Mouse (Mus musculus) urinary bladder, postnatal 14 days (tissue): ENCODE data around the gene Tm9sf1.

Source experiments
- DNase-seq: peaks from one replicate; pipeline ENCODE4 v3.0.0; 2021; ENCODE audit warnings: low spot score

Tm9sf1 gene

DNA sequence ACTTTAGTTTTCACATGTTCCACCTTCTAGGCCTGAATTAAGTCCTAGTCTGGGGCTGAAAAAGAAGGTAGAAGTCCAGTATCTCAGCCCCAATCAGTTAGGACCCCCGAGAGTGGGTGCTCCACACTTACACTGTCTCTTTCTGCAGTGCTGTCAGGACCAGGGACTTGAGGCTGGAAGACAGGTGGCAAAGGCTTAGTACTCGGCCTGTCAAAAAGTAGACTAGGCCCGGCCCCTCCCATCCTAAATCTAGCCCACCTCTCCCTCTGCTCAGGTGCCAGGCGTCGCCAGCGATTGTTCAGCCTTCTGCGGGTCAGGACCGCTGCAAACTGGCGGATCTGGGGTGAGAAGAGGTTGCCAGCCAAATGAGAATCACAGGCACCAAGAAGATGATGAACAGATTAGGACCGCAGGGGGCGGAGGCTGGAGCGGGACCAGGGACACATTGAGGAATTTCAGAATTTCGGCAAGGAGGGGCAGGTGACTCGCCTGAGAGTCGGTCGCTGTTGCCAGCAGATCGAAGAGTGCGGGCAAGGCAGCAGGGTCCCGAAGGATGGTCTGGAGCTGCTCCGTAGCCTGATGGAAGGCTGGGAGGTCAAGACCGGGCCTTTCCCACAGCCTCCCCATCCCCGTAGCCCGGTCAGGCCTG lies 8.6 kb downstream of the Tm9sf1 start:
- DNase-seq: peak; percentile 51

DNA sequence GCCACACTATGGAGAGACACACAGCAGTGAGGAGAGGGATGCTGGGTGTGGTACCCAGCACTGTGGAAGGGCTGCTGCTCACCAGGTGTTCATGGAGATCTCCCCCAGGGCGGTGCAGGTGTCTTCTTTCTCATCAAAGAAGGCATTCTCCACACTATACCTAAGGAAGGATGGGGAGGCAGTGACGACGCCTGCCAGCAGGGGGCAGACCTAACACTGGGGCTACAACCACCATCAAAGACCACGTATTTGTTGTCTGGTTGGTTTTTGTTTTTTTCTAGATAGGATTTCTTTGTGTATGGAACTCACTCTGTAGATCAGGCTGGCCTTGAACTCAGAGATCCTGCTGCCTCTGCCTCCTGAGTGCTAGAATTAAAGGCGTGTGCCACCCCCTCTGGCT lies 14.3 kb downstream of the Tm9sf1 start:
- peak; percentile 50 for DNase-seq

DNA sequence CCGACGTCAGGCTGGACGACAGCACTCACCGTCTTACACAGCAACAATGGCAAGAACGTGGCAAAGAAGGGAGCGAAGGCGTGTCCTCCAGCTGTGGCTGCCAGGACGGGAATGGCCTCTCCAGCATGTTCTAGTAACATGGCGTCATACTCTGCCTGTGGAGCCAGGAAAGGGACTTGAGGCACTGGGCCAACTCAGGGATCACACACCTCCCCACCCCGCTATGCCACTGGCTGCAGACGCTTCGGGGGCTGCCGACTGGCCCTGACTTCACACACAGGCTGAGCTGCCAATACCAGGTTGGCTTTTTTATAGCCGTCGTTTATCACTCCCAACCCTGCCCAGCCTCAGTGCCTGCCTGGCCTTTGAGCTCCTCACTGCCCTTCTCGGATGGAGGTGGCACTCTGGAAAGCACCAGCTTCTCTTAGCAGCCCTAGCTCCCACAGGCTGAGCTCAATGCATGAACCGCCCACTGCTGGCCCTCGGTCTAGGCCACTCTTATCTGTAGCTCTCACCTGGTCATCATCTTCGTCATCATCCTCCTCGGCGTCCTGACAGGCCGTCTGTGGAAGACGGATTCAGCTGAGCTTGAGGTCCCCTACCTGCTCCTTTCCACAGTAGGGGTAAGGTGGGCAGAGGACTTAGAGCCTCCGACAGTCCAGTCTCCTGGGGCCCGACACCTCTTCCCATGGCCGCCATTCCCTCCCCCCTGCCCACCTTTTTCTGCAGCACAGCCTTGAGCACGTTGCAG lies 15.4 kb downstream of the Tm9sf1 start:
- DNase-seq: no peak

DNA sequence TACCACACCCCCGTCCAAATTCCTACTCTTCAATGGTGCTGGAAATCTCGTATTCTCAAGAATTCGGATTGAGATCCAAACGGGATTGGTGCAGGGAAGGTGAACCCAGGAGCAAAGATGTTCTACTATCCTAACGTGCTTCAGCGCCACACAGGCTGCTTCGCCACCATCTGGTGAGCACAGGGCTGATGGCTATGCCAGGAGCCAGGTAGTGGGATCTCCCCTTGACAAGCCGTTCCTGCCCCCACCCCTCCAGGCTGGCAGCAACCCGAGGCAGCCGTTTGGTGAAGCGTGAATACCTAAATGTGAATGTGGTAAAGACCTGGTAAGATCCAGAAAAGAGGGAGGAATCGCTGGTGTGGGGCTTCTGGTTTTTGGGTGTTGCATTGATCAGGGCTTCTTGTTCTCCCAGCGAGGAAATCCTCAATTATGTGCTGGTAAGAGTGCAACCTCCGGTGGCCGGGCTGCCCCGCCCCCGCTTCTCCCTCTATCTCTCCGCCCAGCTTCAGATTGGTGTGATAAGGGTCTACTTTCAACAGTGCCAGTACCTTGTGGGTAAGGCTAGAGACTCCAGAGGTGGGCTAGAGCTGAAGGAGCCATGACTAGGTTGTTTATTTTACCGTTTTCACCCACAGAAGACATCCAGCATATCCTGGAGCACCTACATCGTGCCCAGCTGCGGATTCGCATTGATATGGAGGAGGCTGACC lies 25.0 kb downstream of the Tm9sf1 start:
- no peak for DNase-seq

DNA sequence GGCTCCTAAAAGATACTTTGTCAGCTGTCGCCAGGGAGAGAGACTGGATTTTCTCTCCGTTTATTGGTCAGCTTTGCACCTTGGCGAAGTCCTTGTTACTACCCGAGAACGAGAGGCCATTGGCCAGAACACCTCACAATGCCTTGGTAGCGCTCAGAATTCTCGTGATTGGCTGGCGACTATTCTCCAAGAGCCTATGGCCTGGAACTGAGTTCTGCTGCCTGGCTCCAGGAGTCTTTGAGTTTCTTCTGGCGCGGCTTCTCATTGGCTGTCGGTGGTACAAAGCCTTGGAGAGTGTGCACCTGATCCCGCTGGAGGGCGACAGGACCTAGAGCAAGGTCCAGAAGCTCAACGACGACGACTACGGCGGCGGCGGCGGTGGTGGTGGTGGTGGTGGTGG lies 25.8 kb downstream of the Tm9sf1 start, which contains the start of gene Rec8:
TSS of gene Rec8 (plus strand) at position 216 of the 400 bp plus-strand sequence.
- no peak for DNase-seq

DNA sequence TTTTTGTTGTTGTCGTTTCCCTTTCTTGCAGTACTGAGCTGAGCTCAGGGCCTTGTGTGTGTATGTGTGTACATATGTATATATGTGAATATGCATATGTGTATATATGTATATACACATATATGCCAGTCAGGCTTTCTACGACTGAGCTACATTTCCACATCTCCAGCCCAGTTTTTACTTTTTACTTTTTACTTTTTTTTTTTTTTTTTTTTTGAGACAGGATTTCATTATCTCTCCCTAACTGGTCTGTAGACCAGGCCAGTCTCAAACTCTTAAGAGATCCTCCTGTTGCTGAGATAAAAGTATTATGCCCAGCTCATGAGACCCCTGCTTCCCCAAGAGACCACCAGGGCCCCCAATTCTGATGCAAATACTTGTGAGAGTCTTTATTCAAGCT lies 26.8 kb downstream of the Tm9sf1 start:
- no peak for DNase-seq

DNA sequence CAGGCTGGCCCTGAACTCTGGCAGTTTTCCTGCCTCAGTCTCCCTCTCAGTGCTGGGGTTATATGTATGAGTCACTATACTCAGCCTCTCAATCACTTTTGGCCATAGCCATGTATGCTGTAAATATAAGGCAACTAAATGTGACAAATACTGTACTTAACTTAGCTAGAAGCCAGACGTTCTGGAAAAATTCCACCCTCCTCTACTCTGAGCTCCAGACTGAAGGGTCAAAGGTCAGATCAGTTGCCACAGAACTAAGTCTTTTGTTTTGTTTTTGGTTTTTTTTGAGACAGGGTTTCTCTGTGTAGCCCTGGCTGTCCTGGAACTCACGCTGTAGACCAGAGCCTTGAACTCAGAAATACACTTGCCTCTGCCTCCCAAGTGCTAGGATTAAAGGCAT lies 27.7 kb downstream of the Tm9sf1 start:
- DNase-seq: no peak

DNA sequence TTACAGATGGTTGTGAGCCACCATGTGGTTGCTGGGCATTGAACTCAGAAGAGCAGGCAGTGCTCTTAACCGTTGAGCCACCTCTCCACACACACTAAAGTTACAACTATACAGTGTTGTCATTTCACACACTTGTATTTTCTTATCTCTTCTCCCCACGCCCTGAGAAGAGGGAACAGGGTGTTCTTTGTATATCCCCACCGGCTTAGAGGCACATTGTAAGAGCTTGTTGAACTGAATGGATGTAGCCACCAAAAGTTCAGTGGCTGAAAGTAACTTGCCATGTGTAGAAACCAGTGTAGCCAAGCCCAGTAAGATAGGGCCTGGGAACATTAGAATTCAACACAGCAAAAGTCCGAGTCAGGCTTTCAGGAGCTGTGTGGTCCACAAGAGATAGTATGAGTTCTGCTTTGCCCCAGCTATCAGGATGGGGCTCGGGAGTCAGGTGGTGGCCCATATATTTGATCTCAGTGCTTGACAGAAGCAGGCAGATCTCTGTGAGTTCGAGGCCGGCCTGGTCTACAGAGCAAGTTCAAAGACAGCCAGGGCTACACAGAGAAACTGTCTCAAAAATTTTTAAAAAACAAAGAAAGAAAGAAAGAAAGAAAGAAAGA lies 28.9 kb downstream of the Tm9sf1 start:
- no peak for DNase-seq

DNA sequence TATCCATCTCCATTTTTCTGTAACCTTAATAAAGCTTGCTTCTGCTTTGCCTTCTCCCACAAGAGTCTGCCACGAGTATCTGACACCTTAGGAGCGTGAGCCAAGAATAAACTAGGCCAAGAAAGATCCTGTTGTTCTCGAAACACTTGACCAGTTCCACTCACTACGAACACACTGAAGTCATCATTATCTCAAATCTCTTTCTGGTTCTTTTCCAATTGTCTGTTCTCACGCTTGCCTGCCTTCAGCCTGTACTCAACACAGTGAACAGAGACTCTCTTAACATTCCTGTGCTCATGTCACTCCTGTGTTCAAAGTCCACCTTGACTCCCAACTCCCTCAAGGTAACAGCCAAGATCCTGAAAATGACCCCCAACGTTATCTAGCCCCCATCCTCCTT lies 30.3 kb downstream of the Tm9sf1 start:
- DNase-seq: no peak

DNA sequence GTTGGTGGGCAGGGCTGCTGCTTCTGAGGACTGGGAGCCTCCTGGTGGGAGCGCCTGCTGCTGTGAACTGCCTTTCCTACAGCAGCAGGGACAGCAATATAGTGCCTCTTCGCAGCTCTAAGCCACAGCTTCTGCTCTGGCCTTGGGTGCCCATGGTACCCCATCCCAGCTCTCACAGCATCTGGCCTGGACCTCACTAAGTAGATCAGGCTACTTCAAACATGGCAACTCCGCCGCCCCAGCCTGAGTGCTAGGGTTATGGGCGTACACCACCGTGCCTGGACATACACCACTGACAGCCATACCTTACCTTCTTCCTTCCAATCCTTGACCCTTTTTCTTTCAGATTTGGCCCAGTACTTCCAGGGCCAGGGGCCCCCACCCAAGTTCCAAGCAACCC lies 35.3 kb downstream of the Tm9sf1 start:
- DNase-seq: no peak

DNA sequence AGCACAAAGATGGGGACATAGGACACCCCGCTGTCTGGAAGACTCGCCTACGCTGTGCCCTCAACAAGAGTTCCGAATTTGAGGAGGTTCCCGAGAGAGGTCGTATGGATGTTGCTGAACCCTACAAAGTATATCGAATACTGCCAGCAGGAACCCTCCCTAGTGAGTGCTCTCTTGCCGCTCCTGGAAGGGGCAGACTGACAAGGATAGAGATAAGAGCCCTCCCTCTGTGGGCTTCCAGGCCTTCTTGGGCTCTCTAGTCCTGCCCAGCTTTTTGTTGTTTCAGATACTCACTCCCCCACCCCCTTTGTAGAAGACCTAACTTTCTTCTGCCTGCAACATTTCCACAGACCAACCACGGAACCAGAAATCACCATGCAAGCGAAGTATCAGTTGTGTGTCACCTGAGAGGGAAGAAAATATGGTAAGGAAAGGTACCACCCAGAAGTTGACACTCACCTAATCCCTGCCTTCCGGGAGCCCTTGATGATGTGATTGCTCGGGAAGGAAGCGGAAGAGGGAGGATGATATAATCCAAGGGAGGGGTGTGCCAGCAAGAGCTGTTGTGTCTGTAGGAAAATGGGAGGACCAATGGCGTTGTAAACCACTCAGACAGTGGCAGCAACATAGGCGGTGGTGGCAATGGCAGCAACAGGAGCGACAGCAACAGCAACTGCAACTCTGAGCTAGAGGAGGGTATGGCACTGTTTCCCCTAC lies 37.7 kb downstream of the Tm9sf1 start:
- DNase-seq: no peak

DNA sequence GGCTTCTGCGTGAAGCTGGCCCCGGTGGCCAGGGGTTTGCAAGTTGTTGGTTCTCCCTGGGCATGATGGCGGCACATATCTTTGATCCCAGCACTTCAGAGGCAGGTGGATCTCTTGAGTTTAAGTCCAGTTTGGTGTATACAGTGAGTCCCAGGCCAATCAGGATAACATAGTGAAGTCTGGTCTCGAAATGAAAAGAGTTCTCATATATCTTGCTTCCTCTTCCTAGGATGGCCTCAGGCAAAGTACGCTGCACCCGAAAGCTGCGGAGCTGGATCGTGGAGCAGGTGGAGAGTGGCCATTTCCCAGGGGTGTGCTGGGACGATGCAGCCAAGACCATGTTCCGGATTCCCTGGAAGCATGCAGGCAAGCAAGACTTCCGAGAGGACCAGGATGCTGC lies 38.8 kb downstream of the Tm9sf1 start:
- DNase-seq: no peak

DNA sequence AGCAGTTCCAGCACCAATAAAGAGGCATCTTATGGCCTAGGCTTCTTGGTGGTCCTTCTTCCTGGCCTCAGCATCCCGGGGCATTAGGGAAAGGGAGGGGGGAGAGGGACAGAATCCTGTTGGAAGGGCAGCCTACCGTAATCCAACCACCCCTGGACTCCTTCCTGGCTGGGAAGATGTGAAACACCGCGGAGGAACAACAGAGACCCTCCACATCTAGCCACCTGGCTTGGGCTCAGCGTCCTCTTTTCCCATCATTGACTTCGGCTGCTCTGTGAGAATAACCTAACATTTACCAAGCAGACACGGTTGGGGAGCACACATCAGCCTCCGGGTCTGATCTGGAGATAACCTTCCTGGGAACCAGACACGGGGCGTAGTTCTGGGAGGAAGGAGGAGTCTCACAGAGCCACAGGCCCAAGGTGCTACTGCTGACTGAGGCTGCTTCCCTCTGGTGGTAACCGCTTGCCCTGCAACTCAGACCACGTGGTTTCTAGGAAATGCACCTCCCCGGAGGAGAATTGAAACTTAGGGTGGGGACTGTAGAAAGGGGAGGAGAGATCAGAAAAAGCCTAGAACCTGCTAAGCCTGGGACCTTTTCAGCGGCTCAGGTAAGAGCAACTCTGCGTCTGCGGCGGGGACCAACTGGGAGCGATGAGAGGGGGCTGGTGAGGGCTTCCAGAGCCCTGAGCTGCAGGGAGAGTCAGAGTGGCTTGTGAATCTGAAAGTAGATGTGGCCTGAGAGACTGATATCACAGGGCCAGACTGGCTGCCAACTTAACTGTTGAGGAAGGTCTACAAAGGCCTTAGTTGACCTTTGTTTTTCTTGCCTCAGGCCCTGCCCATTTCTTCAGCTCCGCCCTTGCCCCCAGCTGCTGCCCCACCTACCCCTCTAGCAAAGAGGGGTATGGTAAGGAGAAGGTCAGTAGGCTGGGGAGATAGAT lies 39.7 kb downstream of the Tm9sf1 start:
- peak; percentile 94 for DNase-seq

DNA sequence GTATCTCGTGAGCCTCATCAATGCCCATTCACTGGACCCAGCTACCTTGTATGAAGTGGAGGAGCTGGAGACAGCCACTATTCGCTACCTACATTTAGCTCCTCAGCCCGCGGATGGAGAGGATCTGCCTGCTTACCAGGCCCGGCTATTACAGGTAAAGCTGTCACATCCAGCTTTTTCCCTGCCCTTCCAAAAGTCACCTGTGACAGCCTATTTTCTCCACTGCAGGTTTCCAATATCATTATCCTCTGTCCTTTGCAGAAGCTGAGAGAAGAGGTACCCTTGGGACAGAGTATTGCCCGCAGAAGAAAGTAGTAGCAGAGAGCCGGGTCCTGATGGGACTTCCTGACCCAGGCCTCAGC lies 40.4 kb downstream of the Tm9sf1 start, which contains the start of gene Irf9:
TSS of gene Irf9 (plus strand) at position 301 of the 362 bp plus-strand sequence.
- DNase-seq: no peak

DNA sequence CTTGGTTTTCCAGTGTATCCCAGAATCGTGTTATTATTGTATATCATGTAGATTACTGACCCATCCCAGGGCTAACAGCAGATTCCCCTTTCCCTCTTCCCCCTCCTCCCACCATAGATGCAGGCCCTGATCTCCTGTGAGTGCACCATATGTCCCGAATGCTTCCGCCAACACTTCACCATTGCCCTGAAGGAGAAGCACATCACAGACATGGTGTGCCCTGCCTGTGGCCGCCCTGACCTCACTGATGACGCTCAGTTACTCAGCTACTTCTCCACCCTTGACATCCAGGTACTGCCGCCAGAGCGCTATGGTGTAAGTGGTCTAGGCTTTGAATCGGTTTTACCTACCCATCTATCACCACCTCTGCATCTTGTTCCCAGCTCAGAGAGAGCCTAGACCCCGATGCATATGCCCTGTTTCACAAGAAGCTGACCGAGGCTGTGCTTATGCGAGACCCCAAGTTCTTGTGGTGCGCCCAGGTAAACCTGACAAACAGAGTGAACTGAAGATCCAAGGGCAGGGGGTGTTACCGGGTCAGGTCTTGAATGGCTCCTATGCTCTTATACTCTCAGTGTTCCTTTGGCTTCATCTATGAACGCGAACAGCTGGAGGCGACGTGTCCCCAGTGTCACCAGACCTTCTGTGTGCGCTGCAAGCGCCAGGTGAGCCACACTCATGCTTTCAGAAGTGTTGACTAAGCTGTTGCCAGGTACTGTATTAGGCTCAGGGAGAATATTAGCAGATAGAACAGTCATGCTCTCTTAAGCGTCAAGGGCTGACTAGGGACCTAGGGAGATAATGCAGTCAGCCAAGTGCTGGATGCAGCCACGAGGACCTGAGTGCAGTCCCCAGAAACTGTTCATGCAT lies 44.9 kb downstream of the Tm9sf1 start:
- no peak for DNase-seq

DNA sequence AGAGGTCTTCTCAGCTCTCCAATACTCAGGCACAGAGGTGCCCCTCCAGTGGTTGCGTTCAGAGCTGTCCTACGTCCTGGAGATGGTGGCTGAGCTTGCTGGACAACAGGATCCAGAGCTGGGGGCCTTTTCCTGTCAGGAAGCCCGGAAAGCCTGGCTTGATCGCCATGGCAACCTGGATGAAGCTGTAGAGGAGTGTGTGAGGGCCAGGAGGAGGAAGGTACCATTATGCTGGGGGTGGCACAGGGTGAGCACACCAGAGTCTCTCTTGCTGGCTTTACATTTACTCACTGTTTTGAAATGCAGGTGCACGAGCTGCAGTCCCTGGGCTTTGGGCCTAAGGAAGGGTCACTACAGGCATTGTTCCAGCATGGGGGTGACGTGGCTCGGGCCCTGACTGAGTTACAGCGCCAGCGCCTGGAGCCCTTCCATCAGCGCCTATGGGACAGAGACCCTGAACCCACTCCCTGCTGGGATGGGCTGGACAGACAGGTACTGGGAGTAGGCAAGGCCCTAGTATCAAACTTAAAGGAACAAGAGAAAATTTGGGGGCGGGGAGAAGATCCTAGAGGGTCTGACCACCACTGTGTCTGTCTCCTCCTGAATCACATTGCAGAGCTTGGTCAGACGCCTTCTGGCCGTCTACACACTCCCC lies 47.4 kb downstream of the Tm9sf1 start:
- DNase-seq: no peak

DNA sequence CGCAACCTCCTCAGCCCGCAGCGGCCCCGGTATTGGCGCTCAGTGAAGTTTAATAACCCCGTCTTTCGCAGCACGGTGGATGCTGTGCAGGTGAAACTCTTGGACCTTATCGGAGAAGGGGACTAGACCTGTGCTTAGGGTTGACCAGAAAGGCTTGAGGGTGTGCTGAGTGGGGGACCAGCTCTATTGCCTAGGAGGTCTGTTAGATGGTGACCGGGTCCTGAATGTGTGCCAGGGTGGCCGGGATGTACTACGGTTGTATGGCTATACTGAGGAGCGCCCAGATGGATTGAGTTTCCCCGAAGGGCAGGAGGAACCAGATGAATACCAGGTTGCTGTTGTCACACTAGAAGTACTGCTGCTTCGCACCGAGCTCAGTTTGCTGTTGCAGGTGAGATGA lies 51.4 kb downstream of the Tm9sf1 start:
- DNase-seq: no peak

DNA sequence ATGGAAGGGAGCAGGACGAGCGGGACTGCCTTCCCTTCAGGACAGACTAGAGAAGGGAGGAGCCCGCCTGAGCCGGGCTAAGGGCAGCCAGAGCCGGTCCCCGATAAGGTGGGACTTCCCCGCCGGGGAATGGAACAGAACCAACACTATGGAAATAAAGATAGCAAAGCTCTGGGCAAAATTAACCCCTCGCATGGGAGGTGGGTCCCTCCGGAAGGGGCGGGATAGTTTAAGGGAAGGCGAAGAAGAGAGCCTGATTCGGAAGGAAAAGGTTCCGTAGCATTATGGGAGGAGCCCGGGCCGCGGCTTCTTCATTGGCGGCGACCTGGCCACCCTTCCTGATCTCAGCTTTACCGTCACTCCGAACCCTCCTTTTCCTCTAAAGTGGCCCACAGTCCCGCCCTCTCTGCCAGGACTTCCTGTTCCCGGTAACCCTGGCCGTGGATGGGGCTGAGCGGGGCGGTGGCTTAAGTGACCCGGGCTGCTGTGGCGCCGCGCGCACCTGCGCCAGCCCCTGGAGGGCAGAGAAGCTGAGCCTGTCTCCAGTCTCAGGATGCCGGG lies 52.2 kb downstream of the Tm9sf1 start, which contains the start of gene Rnf31:
TSS of gene Rnf31 (plus strand) at position 378 of the 561 bp plus-strand sequence.
- DNase-seq: peak; percentile 96
